Mouse (Mus musculus) liver, embryonic 12.5 days (tissue): ENCODE data around the gene Arl16. TPM values are rescaled to one million over a fixed set of nuclear protein-coding genes. Genes with fewer than 3 reads are reported as not detected.
"Not testable (repeated sequence)": the region's sequence is repeated elsewhere in the genome, so short reads cannot be mapped to it uniquely, and the experiment has no call there.

Experiments
- ATAC-seq: fragments of 200-750 bp; cut with Nextera tagmentation; 2 replicates; pipeline ENCODE4 v1.8.0; 2017; ENCODE audit warnings: moderate number of reproducible peaks, mild to moderate bottlenecking, moderate library complexity
- H3K27ac ChIP-seq: fragments of 300-500 bp; sonication (generic); 2 replicates; pipeline ENCODE4 v1.5.1; 2016; ENCODE audit warnings: mild to moderate bottlenecking
- H3K27me3 ChIP-seq: fragments of 300-500 bp; sonication (generic); replicated peaks from 2 replicates; pipeline ENCODE4 v1.6.1; 2016; ENCODE audit warnings: mild to moderate bottlenecking, moderate library complexity
- H3K36me3 ChIP-seq: fragments of 300-500 bp; sonication (generic); 2 replicates; pipeline ENCODE4 v1.6.1; 2016; ENCODE audit warnings: mild to moderate bottlenecking, moderate library complexity
- H3K4me1 ChIP-seq: fragments of 300-500 bp; sonication (generic); 2 replicates; pipeline ENCODE4 v1.6.1; 2016
- H3K4me2 ChIP-seq: fragments of 300-500 bp; sonication (generic); 2 replicates; pipeline ENCODE4 v1.6.1; 2016; ENCODE audit warnings: mild to moderate bottlenecking, moderate library complexity
- H3K4me3 ChIP-seq: fragments of 300-500 bp; sonication (generic); 2 replicates; pipeline ENCODE4 v1.5.1; 2016; ENCODE audit warnings: mild to moderate bottlenecking, moderate library complexity
- H3K9ac ChIP-seq: fragments of 300-500 bp; sonication (generic); 2 replicates; pipeline ENCODE4 v1.6.1; 2016; ENCODE audit warnings: mild to moderate bottlenecking, moderate library complexity
- H3K9me3 ChIP-seq: fragments of 300-500 bp; sonication (generic); replicated peaks from 2 replicates; pipeline ENCODE4 v1.6.1; 2016; ENCODE audit warnings: mild to moderate bottlenecking, moderate library complexity
- WGBS: fragments of 180-500 bp; shearing (Covaris S2); methylation state at CpG from one replicate; pipeline ENCODE4 v1.1.7; 2016; ENCODE audit not compliant: insufficient replicate concordance; 5-methylcytosine and 5-hydroxymethylcytosine counted together
- polyA plus RNA-seq: library from polyadenylated mRNA; unstranded; fragments of >200 nt; fragmentation: Nextera tagmentation; extraction: Ambion mirVana; gene quantifications from 2 replicates; pipeline ENCODE4 v1.2.1, GENCODE M21; 2016

Arl16 gene
- 22.3 and 24.2 TPM in 2 replicates for polyA plus RNA-seq

- Histone ChIP-seq H3K4me1 (peaks cover 38% of the 10 kb centered on the region), H3K27ac (peak within 1 kb of the TSS; percentile 78), H3K36me3 (peaks cover 71% of the 10 kb centered on the region), H3K9ac (peak within 1 kb of the TSS; percentile 87), H3K4me3 (peak within 1 kb of the TSS; percentile 82), H3K27me3 (no peaks in the 10 kb centered on the region), H3K9me3 (no peaks in the 10 kb centered on the region), H3K4me2 (peak within 1 kb of the TSS; percentile 96)
- ATAC-seq: peak; percentile 100
- WGBS: under 1% methylated on average over 54 of the region's 54 CpGs
Measured at GRCm38 (mm10) chr11:120467051-120467735, at the start of gene Arl16. Gene Arl16, minus strand, starts transcription at chr11:120467607.

GRCm38 (mm10) chr11:120517147-120517546, 49.7 kb upstream of the Arl16 start:
- 57% methylated on average over 4 of the region's 4 CpGs for WGBS
- H3K4me3 ChIP-seq: no peak overlapping the region
- H3K9ac ChIP-seq: no peak overlapping the region
- H3K4me2 ChIP-seq: no peak overlapping the region
- no peak for ATAC-seq
- peaks cover 38% of the 10 kb centered on the region for H3K4me1 ChIP-seq
- H3K9me3 ChIP-seq: no peaks in the 10 kb centered on the region
- H3K27ac ChIP-seq: no peak overlapping the region
- no peaks in the 10 kb centered on the region for H3K36me3 ChIP-seq
- 0 out of 2 replicates have a peak, but pooled peaks cover 4% of the 10 kb centered on the region for H3K27me3 ChIP-seq

- peak; percentile 35; the same call in 1 of the 2 replicates for ATAC-seq
- Histone ChIP-seq H3K4me3 (no peak overlapping the region), H3K27ac (no peak overlapping the region), H3K27me3 (0 out of 2 replicates have a peak, but pooled peaks cover 4% of the 10 kb centered on the region), H3K9ac (no peak overlapping the region), H3K36me3 (no peaks in the 10 kb centered on the region), H3K4me2 (no peak overlapping the region), H3K4me1 (peaks cover 43% of the 10 kb centered on the region), H3K9me3 (no peaks in the 10 kb centered on the region)
- 21% methylated on average over 17 of the region's 17 CpGs for WGBS
Measured at GRCm38 (mm10) chr11:120515611-120516010, 48.2 kb upstream of the Arl16 start.

GRCm38 (mm10) chr11:120514262-120514661, 46.9 kb upstream of the Arl16 start:
- WGBS: 83% methylated on average over 2 of the region's 2 CpGs
- H3K4me2 ChIP-seq, H3K27me3 ChIP-seq, H3K9ac ChIP-seq, ATAC-seq, H3K9me3 ChIP-seq, H3K4me3 ChIP-seq, H3K27ac ChIP-seq, H3K36me3 ChIP-seq: not testable (repeated sequence)
- peaks cover 43% of the 10 kb centered on the region for H3K4me1 ChIP-seq

- Histone ChIP-seq H3K4me3 (no peak overlapping the region), H3K27me3 (0 out of 2 replicates have a peak, but pooled peaks cover 4% of the 10 kb centered on the region), H3K4me2 (no peak overlapping the region), H3K9me3 (no peaks in the 10 kb centered on the region), H3K4me1 (peaks cover 36% of the 10 kb centered on the region), H3K27ac (no peak overlapping the region), H3K36me3 (no peaks in the 10 kb centered on the region), H3K9ac (no peak overlapping the region)
- no peak for ATAC-seq
- WGBS: 55% methylated on average over 6 of the region's 6 CpGs
Measured at GRCm38 (mm10) chr11:120512790-120513453, 45.5 kb upstream of the Arl16 start.

GRCm38 (mm10) chr11:120510375-120511030, 43.1 kb upstream of the Arl16 start:
- Histone ChIP-seq H3K4me2 (peak overlapping the region; percentile 74), H3K4me1 (peaks cover 47% of the 10 kb centered on the region), H3K4me3 (peak overlapping the region; percentile 51), H3K27ac (peak overlapping the region; percentile 84), H3K9me3 (no peaks in the 10 kb centered on the region), H3K36me3 (no peaks in the 10 kb centered on the region), H3K27me3 (0 out of 2 replicates have a peak, but pooled peaks cover 4% of the 10 kb centered on the region), H3K9ac (peak overlapping the region; percentile 70)
- WGBS: 2% methylated on average over 16 of the region's 16 CpGs
- ATAC-seq: peak; percentile 81

GRCm38 (mm10) chr11:120509940-120510339, 42.5 kb upstream of the Arl16 start:
- peak; percentile 50; the same call in 1 of the 2 replicates for ATAC-seq

GRCm38 (mm10) chr11:120508290-120508870, 41.0 kb upstream of the Arl16 start:
- no peak for ATAC-seq
- 71% methylated on average over 9 of the region's 9 CpGs for WGBS
- no peaks in the 10 kb centered on the region for H3K27me3 ChIP-seq
- no peak overlapping the region for H3K9ac ChIP-seq
- H3K4me3 ChIP-seq: no peak overlapping the region
- H3K9me3 ChIP-seq: no peaks in the 10 kb centered on the region
- peaks cover 47% of the 10 kb centered on the region for H3K4me1 ChIP-seq
- H3K4me2 ChIP-seq: no peak overlapping the region
- no peaks in the 10 kb centered on the region for H3K36me3 ChIP-seq
- no peak overlapping the region for H3K27ac ChIP-seq

More at GRCm38 (mm10) chr11:120509940-120510339, 42.5 kb upstream of the Arl16 start:
- no peaks in the 10 kb centered on the region for H3K36me3 ChIP-seq
- H3K4me2 ChIP-seq: peak overlapping the region; percentile 74
- H3K9ac ChIP-seq: peak overlapping the region; percentile 70
- WGBS: 18% methylated on average over 4 of the region's 4 CpGs
- peak overlapping the region; percentile 84 for H3K27ac ChIP-seq
- peak overlapping the region; percentile 51; the same call in 1 of the 2 replicates for H3K4me3 ChIP-seq
- H3K27me3 ChIP-seq: 0 out of 2 replicates have a peak, but pooled peaks cover 4% of the 10 kb centered on the region
- H3K4me1 ChIP-seq: peaks cover 47% of the 10 kb centered on the region
- H3K9me3 ChIP-seq: no peaks in the 10 kb centered on the region

GRCm38 (mm10) chr11:120507611-120508289, 40.3 kb upstream of the Arl16 start:
- Histone ChIP-seq H3K36me3 (no peaks in the 10 kb centered on the region), H3K9ac (no peak overlapping the region), H3K9me3 (no peaks in the 10 kb centered on the region), H3K4me1 (peaks cover 47% of the 10 kb centered on the region), H3K4me3 (no peak overlapping the region), H3K27me3 (no peaks in the 10 kb centered on the region), H3K27ac (no peak overlapping the region), H3K4me2 (no peak overlapping the region)
- ATAC-seq: no peak
- WGBS: 71% methylated on average over 13 of the region's 13 CpGs

GRCm38 (mm10) chr11:120506899-120507298, 39.5 kb upstream of the Arl16 start:
- no peaks in the 10 kb centered on the region for H3K9me3 ChIP-seq
- no peak for ATAC-seq
- H3K4me1 ChIP-seq: peaks cover 46% of the 10 kb centered on the region
- H3K36me3 ChIP-seq: no peaks in the 10 kb centered on the region
- H3K4me3 ChIP-seq: no peak overlapping the region
- no peaks in the 10 kb centered on the region for H3K27me3 ChIP-seq
- 60% methylated on average over 4 of the region's 4 CpGs for WGBS
- H3K4me2 ChIP-seq: no peak overlapping the region
- H3K9ac ChIP-seq: no peak overlapping the region
- H3K27ac ChIP-seq: no peak overlapping the region

- 80% methylated on average over 3 of the region's 3 CpGs for WGBS
Measured at GRCm38 (mm10) chr11:120505661-120506060, 38.3 kb upstream of the Arl16 start.

More at GRCm38 (mm10) chr11:120505661-120506060, 38.3 kb upstream of the Arl16 start:
- H3K27ac ChIP-seq: no peak overlapping the region
- peaks cover 34% of the 10 kb centered on the region for H3K4me1 ChIP-seq
- no peaks in the 10 kb centered on the region for H3K9me3 ChIP-seq
- H3K4me3 ChIP-seq: no peak overlapping the region
- no peaks in the 10 kb centered on the region for H3K27me3 ChIP-seq
- H3K36me3 ChIP-seq: no peaks in the 10 kb centered on the region
- H3K9ac ChIP-seq: no peak overlapping the region
- no peak for ATAC-seq
- H3K4me2 ChIP-seq: no peak overlapping the region
